Mouse (Mus musculus): ENCODE measurements around the gene Rgp1. TPM values are rescaled to one million over a fixed set of nuclear protein-coding genes. Genes with fewer than 3 reads are reported as not detected.

The Rgp1 gene
- 56.6 TPM for total RNA-seq (2023)

GRCm38 (mm10) chr4:43578376-43579204 lies at the start of gene Rgp1, which contains the start of gene Gba2:
TSS of gene Rgp1 (plus strand) at chr4:43578715.
TSS of gene Gba2 (minus strand) at chr4:43578873.

GRCm38 (mm10) chr4:43561997-43562768 lies 16.3 kb upstream of the Rgp1 start, which contains the start of the genes Creb3 and Tln1:
TSS of gene Creb3 (plus strand) at chr4:43562332.
TSS of gene Tln1 (minus strand) at chr4:43562691.

GRCm38 (mm10) chr4:43584444-43585416 lies 6.2 kb downstream of the Rgp1 start, which contains the start of gene Msmp:
TSS of gene Msmp (minus strand) at chr4:43584494.

GRCm38 (mm10) chr4:43631046-43631955 lies 52.8 kb downstream of the Rgp1 start, which contains the start of gene Npr2:
TSS of gene Npr2 (plus strand) at chr4:43631935.

Other genes starting within 250 kb of the Rgp1 start
- gene Rusc2, start 196.7 kb upstream of the Rgp1 start, total RNA-seq (2023) = 0.38 TPM
- gene Fam166b, start 149.6 kb upstream of the Rgp1 start, total RNA-seq (2023) = not detected
- gene Tesk1, start 136.8 kb upstream of the Rgp1 start, total RNA-seq (2023) = 49.4 TPM
- gene Cd72, start 124.1 kb upstream of the Rgp1 start, total RNA-seq (2023) = 32.7 TPM
- gene Sit1, start 95.0 kb upstream of the Rgp1 start, total RNA-seq (2023) = 77.8 TPM
- 35.4 TPM for gene Ccdc107, start 85.8 kb upstream of the Rgp1 start, total RNA-seq (2023)
- gene Arhgef39, start 79.0 kb upstream of the Rgp1 start, total RNA-seq (2023) = 3.8 TPM
- gene Car9, start 71.7 kb upstream of the Rgp1 start, total RNA-seq (2023) = not detected
- 1.3 TPM for gene Tpm2, start 55.0 kb upstream of the Rgp1 start, total RNA-seq (2023)
- gene Creb3, start 16.4 kb upstream of the Rgp1 start, total RNA-seq (2023) = 72.7 TPM
- gene Tln1, start 16.0 kb upstream of the Rgp1 start, total RNA-seq (2023) = 291 TPM
- 37.6 TPM for gene Gba2, start 158 bp downstream of the Rgp1 start, total RNA-seq (2023)
- gene Msmp, start 5.8 kb downstream of the Rgp1 start, total RNA-seq (2023) = not detected
- not detected for gene Npr2, start 53.2 kb downstream of the Rgp1 start, total RNA-seq (2023)
- not detected for gene Spag8, start 74.9 kb downstream of the Rgp1 start, total RNA-seq (2023)
- gene Hint2, start 77.8 kb downstream of the Rgp1 start, total RNA-seq (2023) = 19.1 TPM
- 4.1 TPM for gene Tmem8b, start 90.3 kb downstream of the Rgp1 start, total RNA-seq (2023)
- gene Fam221b, start 90.4 kb downstream of the Rgp1 start, total RNA-seq (2023) = not detected
- gene Olfr70, start 122.1 kb downstream of the Rgp1 start, total RNA-seq (2023) = not detected
- not detected for gene Olfr71, start 131.5 kb downstream of the Rgp1 start, total RNA-seq (2023)
- not detected for gene Hrct1, start 148.5 kb downstream of the Rgp1 start, total RNA-seq (2023)
- gene Spaar, start 151.3 kb downstream of the Rgp1 start, total RNA-seq (2023) = not detected
- gene Olfr159, start 192.3 kb downstream of the Rgp1 start, total RNA-seq (2023) = not detected
- gene Olfr156, start 245.2 kb downstream of the Rgp1 start, total RNA-seq (2023) = not detected